Mouse (Mus musculus) CD4-positive, CD25-positive, alpha-beta regulatory T cell, adult 9 weeks (primary cell): Measurements from ENCODE around the gene Trim43c. TPM values are rescaled to one million over a fixed set of nuclear protein-coding genes. Genes with fewer than 3 reads are reported as not detected.

Experiments
- polyA plus RNA-seq: library from polyadenylated mRNA; unstranded; fragments of 100-300 nt; shearing (Covaris generic); gene quantifications from one replicate; pipeline ENCODE4 v1.2.1, GENCODE M21; 2017

Gene Trim43c
- not detected for polyA plus RNA-seq

DNA sequence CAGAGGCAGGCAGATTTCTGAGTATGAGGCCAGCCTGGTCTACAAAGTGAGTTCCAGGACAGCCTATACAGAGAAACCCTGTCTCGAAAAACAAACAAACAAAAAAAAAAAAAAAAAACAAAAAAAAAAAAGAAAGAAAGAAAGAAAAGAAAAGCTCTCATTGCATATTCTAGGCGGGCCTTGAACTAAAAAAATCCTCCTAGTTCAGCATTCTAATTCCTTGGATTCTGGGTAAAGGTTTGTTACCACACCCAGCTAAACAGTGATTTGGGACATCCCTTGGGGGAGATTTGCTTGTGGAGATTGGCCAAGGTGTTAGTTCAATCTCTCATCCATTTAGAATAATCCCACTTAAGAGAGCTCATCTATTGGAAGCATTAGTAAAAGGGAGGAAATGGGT, at the start of gene Trim43c:
Trim43c (plus strand) TSS at position 301 of the 400 bp plus-strand sequence.

Other genes with a start within 250 kb of the Trim43c start
- gene Mthfsl, start 118.9 kb upstream of the Trim43c start, polyA plus RNA-seq, result 96.3 TPM
- gene Bcl2a1d, start 107.2 kb upstream of the Trim43c start, polyA plus RNA-seq, result 58.1 TPM
- 0.46 TPM for gene Bcl2a1a, start 117.7 kb downstream of the Trim43c start, polyA plus RNA-seq